Mouse (Mus musculus): ENCODE data around the gene Fitm2.

DNA sequence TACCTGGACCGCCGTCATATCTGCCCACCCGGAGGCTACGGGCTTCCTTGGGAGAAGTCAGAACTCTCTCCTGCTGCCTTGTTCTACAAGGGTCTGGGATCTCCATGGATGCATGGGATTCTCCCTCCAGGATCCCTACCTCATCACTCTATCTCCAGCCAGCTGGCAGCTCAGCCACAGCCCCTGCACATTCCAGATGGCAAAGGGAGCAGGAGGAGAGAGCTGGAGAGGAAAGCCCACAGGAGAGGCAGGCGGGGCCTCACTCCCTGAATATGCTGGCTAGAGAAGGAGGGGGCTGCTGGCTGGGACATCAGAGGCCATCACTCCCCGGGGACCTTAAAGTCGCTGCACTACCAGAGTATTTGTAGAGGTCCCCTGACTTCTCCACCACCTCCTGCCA lies 18.9 kb upstream of the Fitm2 start:
- TF ChIP-seq CTCF (IDR thresholded peaks at IDR 0.05; ENCODE audit: borderline replicate concordance, extremely low read depth, insufficient read depth, insufficient read length) (no peak), POLR2A (IDR thresholded peaks at IDR 0.05; ENCODE audit: borderline replicate concordance, extremely low read depth, insufficient read depth, insufficient read length, poor library complexity, severe bottlenecking) (no peak)

All from brain, embryonic 14.5 days (tissue).